ENCODE assay signal across 8 mouse cellular contexts in genomic region chr17:27557181-27557926, GRCm38 (mm10). TPM values are rescaled to one million over a fixed set of nuclear protein-coding genes. Genes with fewer than 3 reads are reported as not detected.
DNase-seq lines count a peak whose midpoint lies in the region; ATAC-seq and TF ChIP-seq lines count a peak whose summit lies in the region.

No protein-coding gene starts in this region.

- peaks cover 27% of the 10 kb centered on the region for H3K79me2 ChIP-seq in myocyte (ENCODE audit: control insufficient read depth, insufficient read depth)

- H3K27ac ChIP-seq in brown adipose tissue, adult 24 weeks (replicated peaks; ENCODE audit: low read depth, low read length), result no peak overlapping the region; the same call in 1 of the 2 replicates
- peak overlapping the region; percentile 96 for H3K27ac ChIP-seq in liver, embryonic 12.5 days

- peak overlapping the region; percentile 81 for H3K4me3 ChIP-seq in brown adipose tissue, adult 24 weeks (ENCODE audit: insufficient read depth, low read depth, low read length)
- peak overlapping the region; percentile 91 for H3K4me3 ChIP-seq in liver, embryonic 12.5 days
- H3K4me3 ChIP-seq in myocyte, result peak overlapping the region; percentile 38

- no peaks in the 10 kb centered on the region for H3K27me3 ChIP-seq in liver, embryonic 12.5 days (replicated peaks)
- no peaks in the 10 kb centered on the region for H3K27me3 ChIP-seq in myocyte (ENCODE audit: control insufficient read depth, insufficient read depth, insufficient read length)

- peak overlapping the region; percentile 64 for H3ac ChIP-seq in myocyte (ENCODE audit: control insufficient read depth, insufficient read length)

- TF ChIP-seq POLR2A in myocyte (IDR thresholded peaks at IDR 0.05; ENCODE audit: insufficient read length, low read depth), result no peak

- peak; percentile 16; the same call in 1 of the 2 replicates for ATAC-seq in liver, embryonic 12.5 days

- no peaks in the 10 kb centered on the region for H3K9me3 ChIP-seq in liver, embryonic 12.5 days (replicated peaks)

- peak overlapping the region; percentile 96 for H3K4me2 ChIP-seq in liver, embryonic 12.5 days
- peak overlapping the region; percentile 80 for H3K4me2 ChIP-seq in myocyte (ENCODE audit: low read depth)

- peak overlapping the region; percentile 98 for H3K9ac ChIP-seq in liver, embryonic 12.5 days

- 0% methylated on average over 45 of the region's 75 CpGs for WGBS in liver, embryonic 12.5 days (ENCODE audit: insufficient replicate concordance)

- peaks cover 33% of the 10 kb centered on the region for H3K36me3 ChIP-seq in liver, embryonic 12.5 days
- H3K36me3 ChIP-seq in myocyte (ENCODE audit: control insufficient read depth, insufficient read depth), result no peaks in the 10 kb centered on the region

- DNase-seq in adrenal gland, adult 2 months, result peak; percentile 50
- DNase-seq in adrenal gland, postnatal 25 days, result no peak
- DNase-seq in 3134 (ENCODE audit: extremely low read depth, insufficient read length, low spot score), result peak; percentile 81
- DNase-seq in heart, postnatal 4 days, result peak; percentile 63
- peak; percentile 89 to 92 for DNase-seq in thymus, postnatal 10 days (ENCODE audit: low spot score in 2 of 2)

- peaks cover 5% of the 10 kb centered on the region; the same call in 1 of the 2 replicates for H3K4me1 ChIP-seq in brown adipose tissue, adult 24 weeks (ENCODE audit: control insufficient read depth, insufficient read depth, insufficient read length, low read length)
- H3K4me1 ChIP-seq in liver, embryonic 12.5 days, result peaks cover 92% of the 10 kb centered on the region

TF ChIP-seq in myocyte, 11 proteins besides CTCF, POLR2A, EP300 and RAD21:
- TF ChIP-seq MYOG (IDR thresholded peaks at IDR 0.05; ENCODE audit: control insufficient read depth in 1 of 3, insufficient read depth in 1 of 3, insufficient read length in 2 of 3, low read depth in 2 of 3) (no peak), TCF3 (IDR thresholded peaks at IDR 0.05; ENCODE audit: insufficient read length, low read depth) (no peak), E2F4 (IDR thresholded peaks at IDR 0.05; ENCODE audit: insufficient read depth) (no peak), POLR2AphosphoS2 (IDR thresholded peaks at IDR 0.05; ENCODE audit: insufficient read length, low read depth) (no peak), TCF12 (IDR thresholded peaks at IDR 0.05; ENCODE audit: insufficient read depth, poor library complexity, severe bottlenecking) (no peak), SRF (IDR thresholded peaks at IDR 0.05; ENCODE audit: control insufficient read depth, insufficient read length, low read depth) (no peak), REST (IDR thresholded peaks at IDR 0.05; ENCODE audit: insufficient read depth, insufficient read length) (no peak), MYOD1 (IDR thresholded peaks at IDR 0.05; ENCODE audit: control insufficient read depth in 1 of 3, insufficient read length in 2 of 3, low read depth in 2 of 3) (peak in 1 of 3 experiments; percentile 8)

RNA-seq across cellular contexts. Expression of gene Hmga1, which starts 1.1 kb away (rescaled TPM):
- total RNA-seq in adrenal gland, adult 2 months (2021), result 10 to 100 TPM; 12.2 to 26.8 TPM
- polyA plus RNA-seq in adrenal gland, adult 2 months (2012; rRNA removed), result 38.9 and 44.2 TPM in 2 replicates
- total RNA-seq in adrenal gland, postnatal 25 days (2021), result 14.3 and 15.5 TPM in 2 replicates
- 10.2 TPM in 1 of 2 replicates, not detected in the other for polyA plus RNA-seq in brown adipose tissue, adult 24 weeks (2012; ENCODE audit: insufficient read depth, insufficient read length, missing spikeins)
- total RNA-seq in heart, postnatal 4 days (2021), result 10 to 100 TPM; 54.8 to 59.1 TPM
- 295 and 306 TPM in 2 replicates for polyA plus RNA-seq in liver, embryonic 12.5 days (2016; fragmentation: Nextera tagmentation; extraction: Ambion mirVana)
- 60.9 TPM for polyA plus RNA-seq in myocyte (2012; fragmentation: generic; extraction: Trizol)

RNA-seq across cellular contexts. Expression of gene AI413582, which starts 8.2 kb away (rescaled TPM):
- total RNA-seq in adrenal gland, adult 2 months (2021), result 10 to 100 TPM; 28.0 to 35.9 TPM
- 64.8 and 65.5 TPM in 2 replicates for polyA plus RNA-seq in adrenal gland, adult 2 months (2012; rRNA removed)
- 12.7 and 27.6 TPM in 2 replicates for total RNA-seq in adrenal gland, postnatal 25 days (2021)
- 11.1 and 15.6 TPM in 2 replicates for polyA plus RNA-seq in brown adipose tissue, adult 24 weeks (2012; ENCODE audit: insufficient read depth, insufficient read length, missing spikeins)
- 1 to 10 TPM; 8.7 to 8.8 TPM for total RNA-seq in heart, postnatal 4 days (2021)
- polyA plus RNA-seq in liver, embryonic 12.5 days (2016; fragmentation: Nextera tagmentation; extraction: Ambion mirVana), result 14.1 and 16.8 TPM in 2 replicates
- 46.0 TPM for polyA plus RNA-seq in myocyte (2012; fragmentation: generic; extraction: Trizol)

RNA-seq across cellular contexts. Expression of gene Grm4, which starts 36.2 kb away (rescaled TPM):
- 1 to 10 TPM; 5.5 to 9.0 TPM for total RNA-seq in adrenal gland, adult 2 months (2021)
- 0.08 and 0.31 TPM in 2 replicates for polyA plus RNA-seq in adrenal gland, adult 2 months (2012; rRNA removed)
- 3.1 and 4.8 TPM in 2 replicates for total RNA-seq in adrenal gland, postnatal 25 days (2021)
- polyA plus RNA-seq in brown adipose tissue, adult 24 weeks (2012; ENCODE audit: insufficient read depth, insufficient read length, missing spikeins), result not detected in 2 replicates
- total RNA-seq in heart, postnatal 4 days (2021), result under 1 TPM in 1 of 2 experiments, not detected in 1; 0.07 TPM
- polyA plus RNA-seq in liver, embryonic 12.5 days (2016; fragmentation: Nextera tagmentation; extraction: Ambion mirVana), result 0.05 TPM in 1 of 2 replicates, not detected in the other
- not detected for polyA plus RNA-seq in myocyte (2012; fragmentation: generic; extraction: Trizol)

Comparison
In these comparisons a context has a peak if more than half of its experiments do, and no peak if none do; other contexts are left out.
1. H3K4me3 ChIP-seq: peak in every context shown above with its lines; median percentile 91 in liver, embryonic 12.5 days; 81 in brown adipose tissue, adult 24 weeks; 38 in myocyte.